In genomic region chr12:82340196-82340918, GRCm38 (mm10) we compare ENCODE assay signal across 12 mouse cellular contexts.
A peak's percentile ranks its signal among the peaks of the same experiment; 100 is the strongest.
DNase-seq lines count a peak whose midpoint lies in the region; ATAC-seq lines count a peak whose summit lies in the region.
"Had no signal": no experiment of that assay in that cellular context is flagged by ENCODE, and none has a peak within 500 bp of the region (broad histone marks: within the 10 kb centered on the region; RNA-seq: fewer than 3 reads in every experiment).

No protein-coding gene starts in this region.

- H3K4me3 ChIP-seq in heart, embryonic 16.5 days (ENCODE audit: low read length), result no peak overlapping the region
- H3K4me3 ChIP-seq in stomach, embryonic 14.5 days (ENCODE audit: low read depth, low read length), result no peak overlapping the region

- ATAC-seq in heart, embryonic 16.5 days (replicated peaks; ENCODE audit: extremely low read depth, insufficient read depth, low FRiP score), result no peak
- peak; percentile 90 for ATAC-seq in granulocyte monocyte progenitor cell, adult 5-6 weeks (replicated peaks; ENCODE audit: poor library complexity, severe bottlenecking)
- ATAC-seq in stomach, embryonic 14.5 days (ENCODE audit: insufficient number of reproducible peaks, insufficient read depth, low FRiP score, low read depth), result no peak
- ATAC-seq: liver, postnatal 0 days had no signal

- no peaks in the 10 kb centered on the region for H3K27me3 ChIP-seq in heart, embryonic 16.5 days (ENCODE audit: control insufficient read depth, insufficient read depth, low read length)
- H3K27me3 ChIP-seq in stomach, embryonic 14.5 days (ENCODE audit: control insufficient read depth, insufficient read depth, low read length), result no peaks in the 10 kb centered on the region
- H3K27me3 ChIP-seq: CH12.LX; embryonic facial prominence, embryonic 12.5 days; limb, embryonic 13.5 days had no signal

- H3K9me3 ChIP-seq in heart, embryonic 16.5 days (replicated peaks; ENCODE audit: control insufficient read depth, low read length), result no peaks in the 10 kb centered on the region
- H3K9me3 ChIP-seq in stomach, embryonic 14.5 days (ENCODE audit: control insufficient read depth, low read depth, low read length), result no peaks in the 10 kb centered on the region
- H3K9me3 ChIP-seq: embryonic facial prominence, embryonic 12.5 days; limb, embryonic 13.5 days had no signal

- H3K27ac ChIP-seq in heart, embryonic 16.5 days (ENCODE audit: low read length), result no peak overlapping the region
- H3K27ac ChIP-seq in stomach, embryonic 14.5 days (ENCODE audit: low read length), result no peak overlapping the region; the same call in 1 of the 2 replicates
- H3K27ac ChIP-seq: embryonic facial prominence, embryonic 12.5 days; limb, embryonic 13.5 days had no signal

- 79% methylated on average over 6 of the region's 6 CpGs for WGBS in heart, embryonic 16.5 days
- 67% methylated on average over 6 of the region's 6 CpGs for whole genome bisulfite sequencing in stomach, embryonic 14.5 days

- peak overlapping the region; percentile 64; the same call in 1 of the 2 replicates for H3K4me2 ChIP-seq in heart, embryonic 16.5 days (ENCODE audit: low read depth, low read length)
- peak overlapping the region; percentile 25; the same call in 1 of the 2 replicates for H3K4me2 ChIP-seq in stomach, embryonic 14.5 days (replicated peaks; ENCODE audit: low read depth, low read length)

- H3K4me1 ChIP-seq in heart, embryonic 16.5 days (ENCODE audit: control insufficient read depth, insufficient read depth, low read length), result peaks cover 13% of the 10 kb centered on the region
- peaks cover 13% of the 10 kb centered on the region for H3K4me1 ChIP-seq in stomach, embryonic 14.5 days (ENCODE audit: control insufficient read depth, insufficient read depth, low read length)

- H3K36me3 ChIP-seq in heart, embryonic 16.5 days (ENCODE audit: control insufficient read depth, insufficient read depth), result peaks cover 5% of the 10 kb centered on the region; the same call in 1 of the 2 replicates
- no peaks in the 10 kb centered on the region for H3K36me3 ChIP-seq in stomach, embryonic 14.5 days (ENCODE audit: control insufficient read depth, insufficient read depth, low read length)

- no peak for DNase-seq in heart, postnatal 25 days (ENCODE audit: low spot score)
- peak; percentile 28 for DNase-seq in lung, postnatal 36 days
- no peak for DNase-seq in lung, postnatal 10 days
- no peak for DNase-seq in retina, postnatal 1 day
- DNase-seq: liver, postnatal 0 days; thymus, adult 2 months had no signal

- intact Hi-C loops in heart, postnatal 25 days (cut with DNase I), result no loop called here

- H3K9ac ChIP-seq in heart, embryonic 16.5 days (ENCODE audit: low read length), result no peak overlapping the region
- no peak overlapping the region for H3K9ac ChIP-seq in stomach, embryonic 14.5 days (replicated peaks; ENCODE audit: low read depth, low read length)
- H3K9ac ChIP-seq: embryonic facial prominence, embryonic 12.5 days; limb, embryonic 13.5 days; liver, postnatal 0 days had no signal
